Mouse (Mus musculus) liver, postnatal 0 days (tissue): Measurements from ENCODE around the gene Gm10490.
A peak's percentile ranks its signal among the peaks of the same experiment; 100 is the strongest.

ENCODE experiments used
- CTCF ChIP-seq: sonication (generic); IDR thresholded peaks from 2 replicates; pipeline ENCODE4 v1.5.1; 2016; ENCODE audit warnings: antibody characterized with exemption, low read depth
- EP300 ChIP-seq: IDR thresholded peaks from 2 replicates; pipeline ENCODE4 v1.6.1; 2016; ENCODE audit warnings: antibody characterized with exemption, low read depth, mild to moderate bottlenecking

GRCm38 (mm10) chrX:7883841-7884567 is 25.3 kb upstream of the Gm10490 start, which contains the start of gene Slc35a2:
- TF ChIP-seq CTCF (peak; percentile 41), EP300 (no peak)
